8 mouse cellular contexts compared by ENCODE assay signal in the genomic region with DNA sequence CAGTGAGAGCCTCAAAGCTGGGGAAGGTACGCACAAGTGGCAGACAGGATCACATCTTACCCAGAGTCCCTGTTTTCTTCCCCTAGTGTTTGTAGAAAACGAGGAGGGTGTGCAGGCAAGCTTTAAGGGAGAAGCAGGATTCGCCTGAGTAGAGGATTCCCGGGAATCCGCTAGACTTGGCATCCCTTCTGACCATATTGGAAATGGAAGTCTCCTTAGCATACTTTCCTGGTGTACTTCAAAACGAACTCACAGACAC. TPM values are rescaled to one million over a fixed set of nuclear protein-coding genes. Genes with fewer than 3 reads are reported as not detected.
DNase-seq lines count a peak whose midpoint lies in the region; ATAC-seq and TF ChIP-seq lines count a peak whose summit lies in the region.

No protein-coding gene starts in this region.

- H3K4me2 ChIP-seq in heart, embryonic 11.5 days = peak overlapping the region; percentile 83
- H3K4me2 ChIP-seq in CH12.LX (ENCODE audit: insufficient read depth, low read depth, poor library complexity, severe bottlenecking) = peak overlapping the region; percentile 88
- peak overlapping the region; percentile 84 for H3K4me2 ChIP-seq in forebrain, embryonic 14.5 days (ENCODE audit: low read length)
- H3K4me2 ChIP-seq in liver, embryonic 15.5 days = peak overlapping the region; percentile 94

- H3K27ac ChIP-seq in heart, embryonic 11.5 days (ENCODE audit: low read depth, low read length) = peak overlapping the region; percentile 84
- peak overlapping the region; percentile 61 for H3K27ac ChIP-seq in CH12.LX (ENCODE audit: insufficient read depth, low read depth)
- peak overlapping the region; percentile 72 for H3K27ac ChIP-seq in forebrain, embryonic 14.5 days (ENCODE audit: low read depth, low read length)
- peak overlapping the region; percentile 86 for H3K27ac ChIP-seq in liver, embryonic 15.5 days (replicated peaks)

- H3K36me3 ChIP-seq in heart, embryonic 11.5 days (ENCODE audit: control insufficient read depth, insufficient read depth, low read length) = 0 out of 2 replicates have a peak, but pooled peaks cover 2% of the 10 kb centered on the region
- H3K36me3 ChIP-seq in CH12.LX (replicated peaks in 1 of 2; ENCODE audit: control insufficient read depth in 1 of 2, insufficient read depth in 1 of 2, low read length in 1 of 2) = peaks cover 8 to 18% of the 10 kb centered on the region in 2 experiments
- peaks cover 16% of the 10 kb centered on the region for H3K36me3 ChIP-seq in forebrain, embryonic 14.5 days (ENCODE audit: control insufficient read depth, insufficient read depth, low read length)
- H3K36me3 ChIP-seq in liver, embryonic 15.5 days (replicated peaks) = peaks cover 20% of the 10 kb centered on the region

- no peaks in the 10 kb centered on the region for H3K9me3 ChIP-seq in heart, embryonic 11.5 days (replicated peaks; ENCODE audit: control insufficient read depth, low read length)
- no peaks in the 10 kb centered on the region for H3K9me3 ChIP-seq in CH12.LX (replicated peaks; ENCODE audit: low read length)
- H3K9me3 ChIP-seq in forebrain, embryonic 14.5 days (replicated peaks; ENCODE audit: control insufficient read depth, low read length) = no peaks in the 10 kb centered on the region
- H3K9me3 ChIP-seq in liver, embryonic 15.5 days (replicated peaks) = no peaks in the 10 kb centered on the region

- 20% methylated on average over 6 of the region's 6 CpGs for WGBS in heart, embryonic 11.5 days (ENCODE audit: insufficient replicate concordance)
- WGBS in forebrain, embryonic 14.5 days = 11% methylated on average over 6 of the region's 6 CpGs
- WGBS in liver, embryonic 15.5 days (ENCODE audit: insufficient replicate concordance) = 10% methylated on average over 6 of the region's 6 CpGs

- TF ChIP-seq EP300 in CH12.LX (IDR thresholded peaks at IDR 0.05; ENCODE audit: low read length) = no peak

- H3K4me3 ChIP-seq in heart, embryonic 11.5 days (ENCODE audit: low read depth, low read length) = peak overlapping the region; percentile 73
- peak overlapping the region; percentile 83 to 96 (median 88) for H3K4me3 ChIP-seq in CH12.LX (replicated peaks in 1 of 3; ENCODE audit: low read depth in 2 of 3, low read length in 2 of 3, poor library complexity in 1 of 3)
- peak overlapping the region; percentile 50 for H3K4me3 ChIP-seq in forebrain, embryonic 14.5 days (ENCODE audit: low read depth, low read length)
- H3K4me3 ChIP-seq in liver, embryonic 15.5 days (replicated peaks) = peak overlapping the region; percentile 86

- TF ChIP-seq CTCF in CH12.LX (conservative IDR thresholded peaks at IDR 0.05 in 1 of 2, IDR thresholded peaks at IDR 0.05 in 1 of 2; ENCODE audit: low read depth in 2 of 2, low read length in 2 of 2) = no peak

- TF ChIP-seq POLR2A in CH12.LX (IDR thresholded peaks at IDR 0.05; ENCODE audit: low read depth, low read length) = no peak

- dilution Hi-C loops in CH12.LX (cut with MboI; ENCODE audit: extremely low pct_ligation_motif_present, extremely low pct_unique_long_range_greater_than_20kb, low sequenced_read_pairs) = no loop called here

- no peak for ATAC-seq in heart, embryonic 11.5 days (replicated peaks; ENCODE audit: insufficient number of reproducible peaks, low FRiP score, low TSS enrichment)
- no peak for ATAC-seq in forebrain, embryonic 14.5 days
- ATAC-seq in liver, embryonic 15.5 days (ENCODE audit: insufficient read depth) = no peak

- TF ChIP-seq RAD21 in CH12.LX (IDR thresholded peaks at IDR 0.05; ENCODE audit: low read depth, low read length) = no peak

- H3K9ac ChIP-seq in heart, embryonic 11.5 days (ENCODE audit: low read depth, low read length) = peak overlapping the region; percentile 82
- peak overlapping the region; percentile 96 for H3K9ac ChIP-seq in CH12.LX (ENCODE audit: insufficient read depth, low read depth)
- H3K9ac ChIP-seq in forebrain, embryonic 14.5 days (ENCODE audit: low read length) = peak overlapping the region; percentile 90
- peak overlapping the region; percentile 78 for H3K9ac ChIP-seq in liver, embryonic 15.5 days

- in situ Hi-C loops in CH12.LX (cut with MboI; ENCODE audit: low pct_ligation_motif_present, low pct_unique_long_range_greater_than_20kb, low sequenced_read_pairs) = no loop called here

- no peak for DNase-seq in heart, adult 18-20 months
- peak; percentile 31 for DNase-seq in CH12.LX (ENCODE audit: extremely low read depth)
- DNase-seq in forebrain, embryonic 14.5 days (ENCODE audit: low spot score) = peak; percentile 52
- no peak for DNase-seq in cerebellum, adult 11 months
- DNase-seq in gastrocnemius, postnatal 10 days = no peak
- no peak for DNase-seq in cerebellum, postnatal 10 days

- no peaks in the 10 kb centered on the region for H3K27me3 ChIP-seq in heart, embryonic 11.5 days (ENCODE audit: control insufficient read depth, insufficient read depth, low read length)
- H3K27me3 ChIP-seq in CH12.LX (replicated peaks) = no peaks in the 10 kb centered on the region
- no peaks in the 10 kb centered on the region for H3K27me3 ChIP-seq in forebrain, embryonic 14.5 days (replicated peaks; ENCODE audit: control insufficient read depth, insufficient read depth, low read length)
- H3K27me3 ChIP-seq in liver, embryonic 15.5 days = no peaks in the 10 kb centered on the region

- peaks cover 11% of the 10 kb centered on the region for H3K79me2 ChIP-seq in CH12.LX (replicated peaks; ENCODE audit: control insufficient read depth, extremely low read depth, insufficient read depth, poor library complexity, severe bottlenecking)

- H3K4me1 ChIP-seq in heart, embryonic 11.5 days (ENCODE audit: control insufficient read depth, insufficient read depth, low read length) = 0 out of 2 replicates have a peak, but pooled peaks cover 2% of the 10 kb centered on the region
- peaks cover 0 to 21% of the 10 kb centered on the region in 2 experiments; a peak in 2 of 4 replicates for H3K4me1 ChIP-seq in CH12.LX (ENCODE audit: control insufficient read depth in 1 of 2, insufficient read depth in 2 of 2)
- H3K4me1 ChIP-seq in forebrain, embryonic 14.5 days (ENCODE audit: control insufficient read depth, insufficient read depth, low read length) = peaks cover 2% of the 10 kb centered on the region
- H3K4me1 ChIP-seq in liver, embryonic 15.5 days (replicated peaks) = peaks cover 18% of the 10 kb centered on the region

TF ChIP-seq in CH12.LX, 34 proteins besides CTCF, POLR2A, EP300 and RAD21:
- TF ChIP-seq PAX5 (IDR thresholded peaks at IDR 0.05; ENCODE audit: low read length) = no peak
- no peak for TF ChIP-seq SMC3 (IDR thresholded peaks at IDR 0.05; ENCODE audit: low read depth, low read length)
- no peak for TF ChIP-seq E2F4 (IDR thresholded peaks at IDR 0.05; ENCODE audit: insufficient replicate concordance, low read depth, low read length)
- TF ChIP-seq HCFC1 (IDR thresholded peaks at IDR 0.05; ENCODE audit: low read depth, low read length) = no peak
- no peak for TF ChIP-seq ELF1 (IDR thresholded peaks at IDR 0.05; ENCODE audit: low read depth, low read length)
- no peak for TF ChIP-seq MAZ (IDR thresholded peaks at IDR 0.05; ENCODE audit: low read depth, low read length)
- TF ChIP-seq UBTF (IDR thresholded peaks at IDR 0.05; ENCODE audit: low read depth, low read length) = no peak
- TF ChIP-seq ZMIZ1 (IDR thresholded peaks at IDR 0.05; ENCODE audit: low read depth, low read length) = no peak
- TF ChIP-seq USF2 (conservative IDR thresholded peaks at IDR 0.05; ENCODE audit: low read depth, low read length) = no peak
- no peak for TF ChIP-seq MXI1 (IDR thresholded peaks at IDR 0.05; ENCODE audit: low read depth, low read length)
- no peak for TF ChIP-seq NELFE (IDR thresholded peaks at IDR 0.05; ENCODE audit: low read depth, low read length)
- no peak for TF ChIP-seq POLR2AphosphoS2 (IDR thresholded peaks at IDR 0.05; ENCODE audit: low read depth, low read length)
- TF ChIP-seq MAX (IDR thresholded peaks at IDR 0.05; ENCODE audit: low read length) = no peak
- no peak for TF ChIP-seq USF1 (IDR thresholded peaks at IDR 0.05; ENCODE audit: low read depth, low read length)
- TF ChIP-seq SIN3A (IDR thresholded peaks at IDR 0.05; ENCODE audit: low read length) = no peak
- no peak for TF ChIP-seq MYC (IDR thresholded peaks at IDR 0.05; ENCODE audit: low read depth, low read length)
TF ChIP-seq in CH12.LX: peak in this region for 0.

RNA-seq across cellular contexts. Expression of a gene that starts 0.6 kb away (rescaled TPM):
- 168 and 176 TPM in 2 replicates for polyA plus RNA-seq in heart, embryonic 11.5 days (2014; fragmentation: Nextera tagmentation; extraction: Ambion mirVana)
- total RNA-seq in heart, adult 18-20 months (2021) = 100 to 1,000 TPM; 157 to 166 TPM
- total RNA-seq in CH12.LX (2012; rRNA removed) = 44.6 and 78.9 TPM in 2 replicates
- 122 and 137 TPM in 2 replicates for total RNA-seq in CH12.LX (2014; rRNA removed)
- 23.0 and 34.2 TPM in 2 replicates for polyA plus RNA-seq in CH12.LX (2012; ENCODE audit: insufficient read length, low read depth)
- polyA plus RNA-seq in forebrain, embryonic 14.5 days (2014; fragmentation: Nextera tagmentation; extraction: Ambion mirVana) = 65.1 and 70.5 TPM in 2 replicates
- polyA plus RNA-seq in liver, embryonic 15.5 days (2015; fragmentation: Nextera tagmentation; extraction: Ambion mirVana) = 32.9 and 36.2 TPM in 2 replicates
- total RNA-seq in gastrocnemius, postnatal 10 days (2021) = 10 to 100 TPM; 77.5 to 85.0 TPM

RNA-seq across cellular contexts. Expression of a gene that starts 29.5 kb away (rescaled TPM):
- polyA plus RNA-seq in heart, embryonic 11.5 days (2014; fragmentation: Nextera tagmentation; extraction: Ambion mirVana) = 0.30 and 0.50 TPM in 2 replicates
- total RNA-seq in heart, adult 18-20 months (2021) = under 1 TPM; 0.25 to 0.31 TPM
- total RNA-seq in CH12.LX (2012; rRNA removed) (not detected in 2 replicates), CH12.LX (2014; rRNA removed) (not detected in 2 replicates)
- polyA plus RNA-seq in CH12.LX (2012; ENCODE audit: insufficient read length, low read depth) = 0.13 and 0.14 TPM in 2 replicates
- 1.0 and 1.3 TPM in 2 replicates for polyA plus RNA-seq in forebrain, embryonic 14.5 days (2014; fragmentation: Nextera tagmentation; extraction: Ambion mirVana)
- 0.14 and 0.30 TPM in 2 replicates for polyA plus RNA-seq in liver, embryonic 15.5 days (2015; fragmentation: Nextera tagmentation; extraction: Ambion mirVana)
- under 1 TPM; 0.19 to 0.36 TPM for total RNA-seq in gastrocnemius, postnatal 10 days (2021)

Comparison
In these comparisons a context has a peak if more than half of its experiments do, and no peak if none do; other contexts are left out.
1. DNase-seq: peak in CH12.LX (single experiment) and forebrain, embryonic 14.5 days (single experiment); none in heart, adult 18-20 months (0 of 2), cerebellum, adult 11 months (single experiment), gastrocnemius, postnatal 10 days (single experiment) and cerebellum, postnatal 10 days (0 of 2).
2. Peak in every context shown above with its lines, with median percentiles within 50 percentile points of each other: H3K27ac ChIP-seq, H3K4me2 ChIP-seq, H3K4me3 ChIP-seq and H3K9ac ChIP-seq.